Mouse (Mus musculus) forebrain, embryonic 13.5 days (tissue): ENCODE data around the gene Tab2. TPM values are rescaled to one million over a fixed set of nuclear protein-coding genes. Genes with fewer than 3 reads are reported as not detected.
"Not testable (repeated sequence)": the region's sequence is repeated elsewhere in the genome, so short reads cannot be mapped to it uniquely, and the experiment has no call there.

Experiments used
- ATAC-seq: fragments of 200-750 bp; cut with Nextera tagmentation; 2 replicates; pipeline ENCODE4 v1.8.0; 2017
- H3K27ac ChIP-seq: fragments of 300-500 bp; sonication (generic); 2 replicates; pipeline ENCODE4 v1.5.1; 2015; ENCODE audit warnings: inconsistent platforms, mild to moderate bottlenecking, moderate library complexity
- H3K27me3 ChIP-seq: fragments of 300-500 bp; sonication (generic); 2 replicates; pipeline ENCODE4 v1.6.1; 2015; ENCODE audit warnings: mild to moderate bottlenecking, inconsistent platforms
- H3K36me3 ChIP-seq: fragments of 300-500 bp; sonication (generic); 2 replicates; pipeline ENCODE4 v1.6.1; 2015; ENCODE audit warnings: mild to moderate bottlenecking, inconsistent platforms; ENCODE audit not compliant: poor library complexity, severe bottlenecking
- H3K4me1 ChIP-seq: fragments of 300-500 bp; sonication (generic); 2 replicates; pipeline ENCODE4 v1.6.1; 2015; ENCODE audit warnings: inconsistent platforms
- H3K4me2 ChIP-seq: fragments of 300-500 bp; sonication (generic); 2 replicates; pipeline ENCODE4 v1.6.1; 2015; ENCODE audit warnings: inconsistent platforms, mild to moderate bottlenecking, moderate library complexity
- H3K4me3 ChIP-seq: fragments of 300-500 bp; sonication (generic); 2 replicates; pipeline ENCODE4 v1.5.1; 2015; ENCODE audit warnings: mild to moderate bottlenecking, inconsistent platforms
- H3K9ac ChIP-seq: fragments of 300-500 bp; sonication (generic); 2 replicates; pipeline ENCODE4 v1.6.1; 2015; ENCODE audit warnings: mild to moderate bottlenecking, inconsistent platforms
- H3K9me3 ChIP-seq: fragments of 300-500 bp; sonication (generic); replicated peaks from 2 replicates; pipeline ENCODE4 v1.6.1; 2016; ENCODE audit warnings: inconsistent platforms
- WGBS: fragments of 180-500 bp; shearing (Covaris S2); methylation state at CpG from one replicate; pipeline ENCODE4 v1.1.7; 2015; 5-methylcytosine and 5-hydroxymethylcytosine counted together
- polyA plus RNA-seq: library from polyadenylated mRNA; unstranded; fragments of >200 nt; fragmentation: Nextera tagmentation; extraction: Ambion mirVana; gene quantifications from 2 replicates; pipeline ENCODE4 v1.2.1, GENCODE M21; 2015

Gene Tab2
- polyA plus RNA-seq, 1 experiment from 2014 or later: 17.0 TPM

GRCm38 (mm10) chr10:7880283-7880682, 75.7 kb downstream of the Tab2 start:
- WGBS: 96% methylated on average over 3 of the region's 3 CpGs
- not testable (repeated sequence) for H3K27me3 ChIP-seq, H3K36me3 ChIP-seq, H3K9me3 ChIP-seq, H3K4me2 ChIP-seq, ATAC-seq, H3K4me3 ChIP-seq, H3K9ac ChIP-seq, H3K27ac ChIP-seq, H3K4me1 ChIP-seq

DNA sequence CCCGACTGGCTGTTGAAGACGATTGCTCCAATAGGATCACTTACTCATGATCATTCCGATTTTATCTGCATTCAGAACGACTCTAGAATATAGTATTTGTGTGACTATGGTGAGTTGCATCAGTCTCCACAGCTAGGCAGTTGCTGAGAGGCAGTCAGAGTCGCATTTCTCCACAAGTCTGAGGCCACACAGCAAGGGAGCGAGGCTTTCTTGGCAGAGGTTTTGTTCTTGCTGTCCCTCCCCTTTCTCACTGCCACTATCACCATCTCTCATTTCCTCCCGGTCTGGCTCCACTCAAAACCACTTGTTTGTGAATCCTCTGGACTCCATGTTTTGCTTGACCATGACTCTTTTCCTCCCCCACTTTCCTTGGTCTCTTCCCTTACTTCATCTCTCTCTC, 81.8 kb downstream of the Tab2 start:
- Histone ChIP-seq H3K9ac (no peak overlapping the region), H3K4me3 (no peak overlapping the region), H3K27me3 (no peaks in the 10 kb centered on the region; the same call in 1 of the 2 replicates), H3K36me3 (no peaks in the 10 kb centered on the region), H3K27ac (no peak overlapping the region), H3K4me1 (peaks cover 7% of the 10 kb centered on the region; the same call in 1 of the 2 replicates), H3K9me3 (no peaks in the 10 kb centered on the region), H3K4me2 (no peak overlapping the region)
- no peak for ATAC-seq
- 82% methylated on average over 7 of the region's 7 CpGs for WGBS

- Histone ChIP-seq H3K9ac (no peak overlapping the region), H3K27me3 (peaks cover 18% of the 10 kb centered on the region), H3K4me1 (peaks cover 15% of the 10 kb centered on the region), H3K36me3 (no peaks in the 10 kb centered on the region), H3K9me3 (no peaks in the 10 kb centered on the region), H3K4me3 (no peak overlapping the region), H3K4me2 (no peak overlapping the region), H3K27ac (no peak overlapping the region)
- ATAC-seq: no peak
- WGBS: 84% methylated on average over 5 of the region's 5 CpGs
Observed at GRCm38 (mm10) chr10:7871381-7872020, 84.5 kb downstream of the Tab2 start.

- Histone ChIP-seq H3K27ac (no peak overlapping the region), H3K4me1 (peaks cover 15% of the 10 kb centered on the region), H3K9me3 (no peaks in the 10 kb centered on the region), H3K36me3 (no peaks in the 10 kb centered on the region), H3K9ac (no peak overlapping the region), H3K27me3 (peaks cover 20% of the 10 kb centered on the region), H3K4me2 (no peak overlapping the region), H3K4me3 (no peak overlapping the region)
- ATAC-seq: peak; percentile 44; the same call in 1 of the 2 replicates
- 64% methylated on average over 11 of the region's 11 CpGs for WGBS
Observed at GRCm38 (mm10) chr10:7870571-7871315, 85.3 kb downstream of the Tab2 start.

DNA sequence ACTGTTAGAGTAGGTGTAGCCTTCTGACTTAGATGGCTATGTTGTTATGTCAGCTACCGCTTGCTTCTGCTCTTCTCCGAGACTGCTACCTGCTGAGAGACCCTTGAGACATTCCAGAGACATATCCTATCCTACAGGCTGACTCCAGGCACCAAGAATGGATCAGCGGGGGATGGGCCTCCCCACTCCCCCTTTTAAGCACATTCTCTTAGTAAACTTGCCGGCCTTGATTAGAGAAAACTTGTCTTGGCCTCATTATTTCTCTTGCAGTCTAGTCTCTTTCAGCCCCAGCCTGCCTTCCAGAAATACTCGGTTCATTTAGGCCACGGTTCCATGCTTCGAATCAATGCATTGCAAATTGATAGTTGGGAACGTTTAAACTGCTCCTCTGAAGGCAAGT, 86.3 kb downstream of the Tab2 start:
- ATAC-seq: no peak
- WGBS: 35% methylated on average over 8 of the region's 8 CpGs
- Histone ChIP-seq H3K9ac (no peak overlapping the region), H3K4me1 (peaks cover 15% of the 10 kb centered on the region), H3K27ac (no peak overlapping the region), H3K27me3 (peaks cover 20% of the 10 kb centered on the region), H3K4me2 (no peak overlapping the region), H3K9me3 (no peaks in the 10 kb centered on the region), H3K36me3 (no peaks in the 10 kb centered on the region), H3K4me3 (no peak overlapping the region)

GRCm38 (mm10) chr10:7867666-7868030, 88.4 kb downstream of the Tab2 start:
- peak overlapping the region; percentile 72 for H3K4me2 ChIP-seq
- peak overlapping the region; percentile 61 for H3K9ac ChIP-seq
- H3K27me3 ChIP-seq: peaks cover 20% of the 10 kb centered on the region
- WGBS: 20% methylated on average over 21 of the region's 21 CpGs
- no peak for ATAC-seq
- H3K4me1 ChIP-seq: peaks cover 15% of the 10 kb centered on the region
- H3K36me3 ChIP-seq: no peaks in the 10 kb centered on the region
- H3K4me3 ChIP-seq: peak overlapping the region; percentile 39
- H3K27ac ChIP-seq: no peak overlapping the region
- H3K9me3 ChIP-seq: no peaks in the 10 kb centered on the region

- peak; percentile 17; the same call in 1 of the 2 replicates for ATAC-seq
- no peaks in the 10 kb centered on the region for H3K9me3 ChIP-seq
- no peaks in the 10 kb centered on the region for H3K36me3 ChIP-seq
Observed at GRCm38 (mm10) chr10:7866762-7867665, 89.0 kb downstream of the Tab2 start.

DNA sequence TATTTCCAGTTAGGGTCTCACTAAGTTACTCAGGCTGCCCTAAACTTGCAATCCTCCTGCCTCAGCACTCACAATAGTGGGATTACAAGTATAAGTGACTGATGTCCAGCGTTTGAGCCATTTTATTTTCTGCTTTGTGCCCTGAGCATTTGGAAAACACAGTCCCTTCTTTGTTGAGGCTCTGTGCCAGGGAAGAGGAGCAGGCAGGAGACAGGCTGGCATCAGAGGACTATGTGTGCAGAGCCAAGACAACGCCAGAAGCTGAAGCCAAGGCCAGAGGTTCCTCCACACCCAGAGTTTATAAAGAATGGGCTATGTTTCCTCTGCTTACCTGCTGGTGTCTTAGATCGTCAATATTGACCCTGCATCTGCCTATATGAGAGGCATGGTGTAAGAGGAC, 91.2 kb downstream of the Tab2 start:
- H3K36me3 ChIP-seq: no peaks in the 10 kb centered on the region
- H3K4me3 ChIP-seq: no peak overlapping the region
- no peak overlapping the region for H3K27ac ChIP-seq
- H3K9me3 ChIP-seq: no peaks in the 10 kb centered on the region
- ATAC-seq: no peak
- peaks cover 20% of the 10 kb centered on the region for H3K27me3 ChIP-seq
- 77% methylated on average over 3 of the region's 3 CpGs for WGBS
- H3K4me2 ChIP-seq: no peak overlapping the region
- no peak overlapping the region for H3K9ac ChIP-seq
- peaks cover 8% of the 10 kb centered on the region for H3K4me1 ChIP-seq

More at GRCm38 (mm10) chr10:7866762-7867665, 89.0 kb downstream of the Tab2 start:
- peaks cover 20% of the 10 kb centered on the region for H3K27me3 ChIP-seq
- H3K9ac ChIP-seq: peak overlapping the region; percentile 61
- peak overlapping the region; percentile 39 for H3K4me3 ChIP-seq
- H3K27ac ChIP-seq: no peak overlapping the region
- peak overlapping the region; percentile 72 for H3K4me2 ChIP-seq
- H3K4me1 ChIP-seq: peaks cover 15% of the 10 kb centered on the region
- 17% methylated on average over 50 of the region's 50 CpGs for WGBS

DNA sequence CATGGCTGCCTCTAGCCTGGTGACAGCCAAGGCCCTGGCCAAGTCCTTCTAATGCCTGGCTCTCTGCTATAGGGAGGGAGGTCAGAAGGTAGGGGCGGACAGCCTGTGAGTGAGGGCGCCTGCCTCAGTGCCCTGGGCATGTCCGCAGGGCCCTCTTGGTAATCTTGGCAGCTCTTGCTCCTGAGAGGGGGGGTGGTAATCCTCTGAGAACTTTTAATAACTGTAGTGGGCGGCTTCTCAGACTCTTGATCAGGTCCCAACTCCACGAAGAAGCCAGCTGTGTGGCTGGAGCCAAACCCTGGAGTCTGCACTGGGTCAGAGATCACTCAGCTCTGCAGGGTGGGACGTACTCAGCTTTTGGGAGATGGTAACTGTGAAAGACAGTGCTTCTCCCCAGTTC, 91.8 kb downstream of the Tab2 start:
- Histone ChIP-seq H3K27me3 (peaks cover 20% of the 10 kb centered on the region), H3K36me3 (no peaks in the 10 kb centered on the region), H3K9me3 (no peaks in the 10 kb centered on the region), H3K9ac (no peak overlapping the region), H3K4me3 (no peak overlapping the region), H3K4me1 (peaks cover 8% of the 10 kb centered on the region), H3K27ac (no peak overlapping the region), H3K4me2 (no peak overlapping the region)
- 69% methylated on average over 6 of the region's 6 CpGs for WGBS
- no peak for ATAC-seq

- 95% methylated on average over 6 of the region's 6 CpGs for WGBS
- no peak overlapping the region for H3K4me3 ChIP-seq
- H3K27ac ChIP-seq: no peak overlapping the region
- no peak for ATAC-seq
- H3K36me3 ChIP-seq: no peaks in the 10 kb centered on the region
- peaks cover 20% of the 10 kb centered on the region for H3K27me3 ChIP-seq
- H3K9ac ChIP-seq: no peak overlapping the region
- H3K9me3 ChIP-seq: no peaks in the 10 kb centered on the region
- H3K4me2 ChIP-seq: no peak overlapping the region
- peaks cover 8% of the 10 kb centered on the region for H3K4me1 ChIP-seq
Observed at GRCm38 (mm10) chr10:7863411-7863810, 92.6 kb downstream of the Tab2 start.

- Histone ChIP-seq H3K36me3 (no peaks in the 10 kb centered on the region), H3K4me2 (no peak overlapping the region), H3K27me3 (peaks cover 8% of the 10 kb centered on the region), H3K9ac (no peak overlapping the region), H3K27ac (no peak overlapping the region), H3K9me3 (no peaks in the 10 kb centered on the region), H3K4me3 (no peak overlapping the region), H3K4me1 (peaks cover 2% of the 10 kb centered on the region)
- WGBS: 93% methylated on average over 24 of the region's 25 CpGs
- no peak for ATAC-seq
Observed at GRCm38 (mm10) chr10:7861937-7862657, 93.9 kb downstream of the Tab2 start.
